Mouse (Mus musculus) T-helper 2 cell (primary cell): ENCODE data around the gene Tmprss11b.
"Not testable (repeated sequence)": the region's sequence is repeated elsewhere in the genome, so short reads cannot be mapped to it uniquely, and the experiment has no call there.

Experiments used
- in situ Hi-C: fragments of 300-600 bp; cut with MboI, MseI; formaldehyde crosslinking; loops from one replicate; pipeline ENCODE4 v1.15.1; 2025; ENCODE audit warnings: high pct_unique_total_duplicates

The Tmprss11b gene

GRCm38 (mm10) chr5:86676262-86676661, at the start of gene Tmprss11b:
Gene Tmprss11b (minus strand): TSS chr5:86676362.
- in situ Hi-C loops, result no loop called here

GRCm38 (mm10) chr5:86725021-86725420, 48.9 kb upstream of the Tmprss11b start:
- in situ Hi-C loops, result no loop called here

GRCm38 (mm10) chr5:86722820-86723460, 46.8 kb upstream of the Tmprss11b start:
- in situ Hi-C loops, result no loop called here

- in situ Hi-C loops, result no loop called here
Observed at GRCm38 (mm10) chr5:86714967-86715366, 38.8 kb upstream of the Tmprss11b start.

- in situ Hi-C loops, result no loop called here
Observed at GRCm38 (mm10) chr5:86704923-86705322, 28.8 kb upstream of the Tmprss11b start.

- in situ Hi-C loops, result no loop called here
Observed at GRCm38 (mm10) chr5:86684667-86685066, 8.5 kb upstream of the Tmprss11b start.

GRCm38 (mm10) chr5:86649185-86649584, 27.0 kb downstream of the Tmprss11b start:
- in situ Hi-C loops, result not testable (repeated sequence)

GRCm38 (mm10) chr5:86640795-86641194, 35.4 kb downstream of the Tmprss11b start:
- in situ Hi-C loops, result no loop called here

- in situ Hi-C loops, result no loop called here
Observed at GRCm38 (mm10) chr5:86632324-86632723, 43.8 kb downstream of the Tmprss11b start, which contains the start of gene Tmprss11f. Gene Tmprss11f (minus strand): TSS chr5:86632424.

GRCm38 (mm10) chr5:86630700-86631099, 45.5 kb downstream of the Tmprss11b start:
- in situ Hi-C loops, result no loop called here

- in situ Hi-C loops, result no loop called here
Observed at GRCm38 (mm10) chr5:86621778-86622177, 54.4 kb downstream of the Tmprss11b start.
